Mouse (Mus musculus) heart, adult 11 months (tissue): ENCODE measurements around the gene Gm10840.
A peak's percentile ranks its signal among the peaks of the same experiment; 100 is the strongest.

ENCODE experiments used
- DNase-seq: peaks from one replicate; pipeline ENCODE4 v3.0.0; 2022

Gm10840 gene

DNA sequence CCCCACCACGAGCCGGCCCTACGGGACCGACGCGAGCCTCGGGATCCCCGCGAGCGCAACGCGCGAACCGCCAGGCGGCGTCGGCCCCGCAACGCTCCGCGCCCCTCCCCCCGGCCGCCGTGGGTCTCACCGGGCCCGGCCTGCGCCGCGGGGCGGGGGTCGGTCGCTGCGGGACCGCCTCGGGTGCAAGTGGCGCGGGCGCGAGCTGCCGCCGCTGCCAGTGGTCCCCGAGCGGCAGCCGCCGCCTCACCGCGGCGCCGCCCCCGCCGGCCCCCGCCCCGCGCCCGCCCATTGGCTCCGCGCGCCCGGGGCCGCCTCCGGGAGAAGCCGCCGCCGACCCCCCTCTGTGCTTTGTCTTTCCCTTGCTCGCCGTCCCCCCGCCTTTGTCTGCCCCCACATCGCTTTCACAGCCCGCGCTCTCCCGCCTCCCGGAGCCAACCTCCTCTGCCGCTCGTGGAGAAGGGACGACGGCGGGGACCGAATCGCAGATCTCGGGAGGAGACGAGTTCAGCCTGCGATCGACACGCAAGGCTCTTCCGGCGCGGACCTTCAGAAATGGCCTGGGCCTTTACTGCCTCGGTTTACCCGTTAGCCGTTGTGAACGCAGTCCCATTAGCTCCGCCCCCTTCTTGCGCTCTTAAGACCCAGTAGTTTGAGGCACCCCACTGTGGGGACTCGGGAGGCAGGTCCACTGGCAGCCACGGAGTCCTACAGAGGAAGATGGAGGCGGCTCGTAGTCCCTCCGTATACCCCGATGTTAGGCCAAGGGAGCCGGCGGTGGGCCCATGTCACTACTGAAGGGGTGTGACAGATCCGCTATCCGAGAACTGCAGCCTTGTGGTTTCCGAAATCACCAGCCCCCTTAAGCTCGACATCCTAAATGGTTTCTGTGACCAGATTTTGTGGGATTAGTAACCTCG, 469 bp upstream of the Gm10840 start:
- DNase-seq, result peak; percentile 99

DNA sequence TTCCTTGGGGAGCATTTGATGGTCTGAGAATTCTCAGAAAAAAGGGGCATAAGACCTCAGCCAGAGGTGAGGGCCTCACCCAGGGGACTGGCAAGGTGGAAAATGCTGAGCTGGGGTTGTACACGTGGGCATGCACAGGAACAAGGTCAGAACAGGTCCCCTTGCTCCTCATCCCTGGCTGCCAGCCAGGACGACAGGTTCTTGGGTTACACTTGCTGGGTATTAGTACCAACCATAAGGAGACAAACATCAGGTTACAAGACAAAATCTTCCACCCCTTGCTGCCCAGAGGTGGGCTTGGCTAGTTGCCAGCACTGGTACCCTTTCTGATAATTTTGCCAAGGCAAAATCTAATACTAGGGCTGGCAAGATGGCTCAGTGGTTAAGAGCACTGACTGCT, 1.6 kb downstream of the Gm10840 start:
- peak; percentile 86 for DNase-seq

DNA sequence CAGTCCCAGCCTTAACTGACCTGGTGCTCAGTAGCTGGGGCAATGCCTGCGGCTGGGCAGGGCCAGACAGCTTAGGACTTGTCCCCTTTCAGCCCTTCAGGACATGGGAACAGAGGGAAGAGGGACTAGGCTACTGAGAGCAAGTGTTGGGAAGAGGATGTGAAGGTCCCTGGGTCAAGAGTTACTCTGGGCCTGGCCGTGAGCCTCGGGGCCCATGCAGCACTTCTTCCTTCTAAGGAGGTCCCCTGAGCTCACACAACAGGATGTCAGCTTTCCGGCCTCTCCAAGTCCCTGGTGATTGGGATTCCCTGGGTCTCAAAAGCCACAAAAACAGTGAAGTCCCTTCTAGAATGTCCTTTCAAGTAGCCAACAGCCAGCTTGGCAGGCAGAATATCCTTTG, 2.9 kb downstream of the Gm10840 start:
- peak; percentile 98 for DNase-seq

DNA sequence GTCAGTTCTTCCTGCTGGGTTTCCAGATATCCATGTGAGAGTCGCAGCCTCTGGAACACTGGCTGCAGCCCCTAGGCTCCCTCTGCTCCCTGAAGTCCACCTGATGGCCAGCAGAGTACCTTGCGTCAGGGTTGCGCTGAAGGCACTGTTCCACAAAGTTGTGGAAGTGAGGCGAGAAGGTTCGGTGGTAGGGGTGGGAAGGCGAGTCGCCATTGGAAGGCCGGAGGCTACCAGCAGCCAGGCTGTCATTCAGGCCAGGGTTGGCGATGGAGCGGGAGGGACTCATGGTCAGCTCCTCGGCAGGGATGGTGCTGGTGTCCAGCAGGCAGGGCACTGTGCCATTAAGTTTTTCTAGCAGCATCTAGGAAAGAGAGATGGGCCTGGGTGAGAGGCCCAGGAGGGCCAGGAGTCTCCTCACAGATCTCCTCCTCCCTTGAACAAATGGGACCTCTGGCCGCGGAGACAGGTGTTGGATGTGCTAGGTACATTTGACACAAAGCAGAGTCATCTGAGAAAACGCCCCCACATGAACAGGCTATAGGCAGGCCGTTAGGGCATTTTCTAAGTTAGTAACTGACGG, 4.0 kb downstream of the Gm10840 start:
- DNase-seq, result peak; percentile 90

DNA sequence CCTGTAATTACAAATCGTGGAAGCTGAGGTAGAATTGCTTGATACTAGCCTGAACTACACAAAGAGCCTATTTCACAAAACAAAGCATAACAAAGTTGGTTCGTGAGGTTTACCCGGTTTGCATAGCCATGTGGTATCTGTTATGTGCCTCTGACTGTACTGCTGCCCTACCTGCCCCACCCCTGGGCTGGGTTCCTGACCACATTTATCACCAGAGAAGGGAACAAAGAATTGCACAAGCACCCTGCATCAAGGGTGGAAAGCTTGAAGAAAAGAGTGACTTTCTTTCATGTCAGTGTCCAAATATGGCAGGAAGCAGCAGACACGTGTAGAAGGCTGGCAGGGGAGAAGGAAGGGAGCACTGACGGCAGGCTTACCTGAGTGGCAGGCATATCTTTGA, 6.8 kb downstream of the Gm10840 start:
- DNase-seq, result no peak

DNA sequence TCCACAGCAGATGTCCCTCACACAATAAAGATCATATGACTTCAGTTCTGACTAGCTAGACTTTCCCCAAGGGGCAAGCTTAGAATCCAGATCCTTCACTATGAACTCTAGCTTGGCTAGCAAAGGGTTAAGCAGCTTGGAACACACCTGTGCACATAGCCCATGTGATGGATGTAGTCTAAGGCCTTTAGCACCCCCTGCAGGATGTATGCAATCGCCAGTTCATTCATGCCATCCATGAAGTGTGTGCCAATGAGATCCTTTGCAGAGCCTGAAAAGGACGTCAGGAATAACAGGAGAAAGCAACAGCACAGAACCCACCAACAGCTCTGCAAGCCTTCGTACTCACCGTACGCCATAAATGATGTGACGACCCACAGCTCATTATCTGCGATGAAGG, 10.2 kb downstream of the Gm10840 start:
- DNase-seq, result peak; percentile 87

DNA sequence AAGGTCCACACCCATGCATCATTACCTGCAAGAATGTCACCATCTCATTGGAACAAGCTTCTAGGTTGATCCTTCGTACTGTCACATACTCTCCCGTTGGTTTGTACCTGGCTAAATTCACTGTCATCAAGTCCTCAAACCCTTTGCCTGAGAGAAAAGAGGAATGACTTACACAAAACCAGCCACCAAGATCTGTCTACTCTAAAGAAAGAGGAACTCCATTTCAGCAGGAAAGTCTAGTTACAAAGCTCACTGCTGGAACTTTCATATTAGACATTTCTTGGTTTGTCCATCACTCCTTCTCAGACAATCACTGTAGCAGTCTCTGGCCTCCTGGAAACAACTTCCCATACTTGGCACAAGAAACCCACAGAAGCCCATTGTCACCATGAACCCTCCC, 12.6 kb downstream of the Gm10840 start:
- DNase-seq, result no peak

DNA sequence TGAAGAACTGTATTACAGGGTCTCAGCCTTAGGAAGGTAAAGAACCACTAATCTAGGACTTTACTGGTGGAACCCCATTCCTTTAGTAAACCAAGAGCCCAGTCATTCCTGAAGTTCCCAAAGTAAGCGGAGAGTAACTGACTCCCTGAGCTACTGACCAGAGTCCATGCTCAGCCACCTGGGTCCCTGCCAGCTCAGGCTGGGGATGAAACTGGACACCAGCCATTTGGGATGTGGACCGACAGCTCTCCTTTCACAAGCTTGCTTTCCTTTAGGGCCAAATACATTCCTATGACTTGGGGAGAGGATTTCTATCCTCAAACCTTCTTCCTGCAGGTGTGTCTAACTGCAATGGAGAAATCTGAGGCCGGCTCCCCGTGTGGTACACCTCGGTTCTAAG, 13.7 kb downstream of the Gm10840 start:
- peak; percentile 90 for DNase-seq

DNA sequence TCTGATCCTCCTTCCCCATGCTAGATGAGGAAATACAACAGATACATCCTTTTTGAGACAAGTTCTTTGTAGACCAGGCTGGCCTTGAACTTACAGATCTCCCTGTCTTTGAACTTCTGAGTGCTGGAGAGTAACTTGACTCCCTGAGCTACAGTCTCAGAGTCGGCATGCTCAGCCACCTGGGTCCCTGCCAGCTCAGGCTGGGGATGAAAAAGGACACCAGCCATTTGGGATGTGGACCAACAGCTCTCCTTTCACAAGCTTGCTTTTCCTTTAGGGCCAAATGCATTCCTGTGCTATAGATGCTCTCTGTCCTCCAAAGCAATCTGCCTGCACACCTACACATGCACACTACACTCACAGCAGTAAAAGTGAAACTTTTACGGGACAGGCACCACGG, 14.4 kb downstream of the Gm10840 start:
- DNase-seq, result peak; percentile 87

DNA sequence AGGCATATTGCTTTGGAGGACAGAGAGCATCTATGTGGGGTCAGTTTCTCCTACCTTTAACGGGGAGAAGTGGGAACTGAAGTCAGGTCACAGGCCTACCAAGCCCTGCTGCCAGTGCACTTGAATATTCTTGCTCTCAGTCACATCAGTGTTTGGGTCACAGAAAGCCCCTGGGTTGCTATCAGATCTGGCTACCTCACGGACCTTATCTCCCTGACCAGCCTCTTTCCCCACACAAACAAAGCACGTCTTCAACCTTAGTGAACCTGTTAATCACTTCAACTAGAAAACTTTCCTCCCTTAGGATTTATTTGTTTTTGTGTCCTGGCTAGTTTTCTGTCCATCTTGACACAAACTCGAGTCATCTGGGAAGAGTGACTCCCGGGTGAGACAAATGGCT, 15.7 kb downstream of the Gm10840 start:
- no peak for DNase-seq

DNA sequence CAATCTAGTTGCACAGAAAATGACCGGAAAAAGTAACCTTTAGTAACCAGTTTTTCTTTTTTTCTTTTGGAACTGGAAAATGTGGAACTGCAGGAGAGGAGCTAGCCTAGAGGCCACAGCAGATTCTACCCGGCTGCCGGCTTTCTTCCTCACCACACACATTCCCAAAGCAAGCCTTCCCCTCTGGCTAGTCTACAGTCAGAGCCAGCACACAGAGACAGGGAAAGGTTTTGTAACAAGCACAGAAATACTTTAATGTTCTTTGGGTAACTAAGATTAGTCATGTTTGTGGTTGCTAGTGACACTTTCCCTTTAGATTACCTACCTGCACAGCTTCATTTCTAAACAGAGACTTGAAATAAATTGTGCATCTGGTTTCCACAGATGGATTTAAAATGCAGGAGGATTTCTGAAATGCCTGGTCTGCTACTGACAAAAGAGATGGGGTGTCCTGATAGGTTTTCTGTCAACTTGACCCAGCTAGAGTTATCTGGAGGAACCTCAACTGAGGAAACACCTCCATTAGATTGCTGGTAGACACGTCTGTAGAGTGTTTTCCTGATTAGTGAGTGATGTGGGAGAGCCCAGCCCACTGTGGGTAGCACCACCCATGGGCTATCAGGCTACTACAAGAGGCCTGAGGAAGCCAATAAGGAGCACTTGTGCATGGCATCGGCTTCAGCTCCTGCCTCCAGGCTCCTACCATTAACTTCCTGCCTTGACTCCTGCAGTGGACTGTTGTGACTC, 17.6 kb downstream of the Gm10840 start:
- DNase-seq, result no peak

DNA sequence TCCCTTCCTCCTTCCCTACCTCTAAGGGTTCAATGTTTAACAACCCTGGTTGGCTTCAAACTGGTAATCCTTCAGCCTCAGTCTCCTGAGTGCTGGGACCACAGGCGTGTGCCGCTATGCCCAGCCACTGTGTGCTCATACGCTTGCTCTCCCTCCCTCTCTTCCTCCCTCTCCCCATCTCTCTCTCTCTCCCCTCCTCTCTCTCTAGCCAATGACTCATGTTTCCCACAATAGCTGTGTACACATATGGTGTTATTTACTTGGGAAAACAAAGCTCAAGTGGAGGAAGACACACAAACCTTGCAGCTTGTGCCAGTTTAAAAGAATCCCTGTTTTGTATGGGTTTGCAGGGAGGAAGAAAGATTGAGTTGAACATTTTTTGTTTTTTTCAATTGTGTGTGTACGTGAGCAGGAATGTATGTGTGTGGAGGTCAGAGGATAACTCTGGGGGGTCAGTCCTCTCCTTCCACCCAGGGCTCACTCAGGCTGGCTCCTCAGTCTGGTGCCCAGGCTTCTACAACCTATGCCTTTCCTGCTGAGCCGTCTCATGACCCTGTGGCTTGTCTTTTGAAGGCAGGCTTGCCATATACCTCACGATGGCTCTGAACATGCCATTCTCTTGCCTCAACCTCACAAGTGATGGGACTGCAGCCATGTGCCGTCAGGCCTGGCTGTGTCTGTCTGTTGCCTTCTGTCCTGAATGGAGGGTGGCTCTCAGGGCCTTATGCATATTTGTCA, 19.2 kb downstream of the Gm10840 start:
- no peak for DNase-seq

DNA sequence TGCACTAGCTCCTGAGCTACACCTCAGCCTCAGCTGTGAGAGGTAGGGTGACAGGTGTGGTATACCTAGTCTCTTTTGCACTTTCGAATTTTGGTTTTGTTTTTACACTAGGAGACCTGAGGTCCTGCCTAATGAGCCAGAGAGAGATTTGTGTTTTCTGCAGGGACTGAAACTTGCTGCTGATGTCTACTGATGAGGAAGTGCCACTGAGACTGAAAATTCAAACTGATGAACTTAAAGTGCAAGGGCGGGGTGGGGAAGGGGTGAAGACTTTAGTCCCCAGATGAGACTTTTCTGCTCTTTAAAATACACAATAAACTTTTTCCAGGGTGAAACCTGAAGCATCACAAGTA, 19.8 kb downstream of the Gm10840 start:
- DNase-seq, result no peak

DNA sequence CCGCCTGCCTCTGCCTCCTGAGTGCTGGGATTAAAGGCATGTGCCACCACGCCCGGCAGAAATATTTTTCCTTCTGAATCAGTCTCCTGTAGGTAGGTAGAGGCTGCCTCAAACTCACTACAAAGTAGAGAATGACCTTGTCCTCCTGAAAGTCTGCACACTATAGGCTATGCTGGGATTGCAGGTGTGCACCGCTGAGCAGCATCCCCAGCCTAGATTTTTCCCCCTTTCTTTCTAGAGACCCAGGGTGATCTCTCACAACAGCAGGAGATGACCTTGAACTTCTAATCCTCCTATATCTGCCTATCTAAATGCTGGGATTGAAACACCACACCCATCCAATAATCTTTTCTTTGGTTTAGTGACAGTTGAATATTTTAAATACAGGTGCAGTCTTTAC, 26.7 kb downstream of the Gm10840 start:
- DNase-seq, result no peak

DNA sequence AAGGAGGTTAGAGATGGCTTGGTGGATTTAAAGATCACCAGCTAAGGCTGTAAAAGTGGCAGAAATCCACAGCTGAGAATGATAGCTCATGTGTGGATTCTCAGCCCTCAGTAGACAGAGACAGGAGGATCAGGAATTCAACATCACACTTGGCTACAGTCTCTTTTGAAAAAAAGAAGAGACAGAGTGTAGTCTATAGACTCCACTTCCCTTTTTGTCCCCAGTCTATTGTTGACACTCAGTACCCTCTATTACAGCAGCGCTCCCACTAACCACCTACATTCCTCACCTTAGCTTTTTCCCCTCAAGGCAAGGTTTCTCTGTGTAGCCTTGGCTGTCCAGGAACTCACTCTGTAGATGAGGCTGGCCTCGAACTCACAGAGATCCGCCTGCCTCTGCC, 31.1 kb downstream of the Gm10840 start:
- DNase-seq, result no peak

DNA sequence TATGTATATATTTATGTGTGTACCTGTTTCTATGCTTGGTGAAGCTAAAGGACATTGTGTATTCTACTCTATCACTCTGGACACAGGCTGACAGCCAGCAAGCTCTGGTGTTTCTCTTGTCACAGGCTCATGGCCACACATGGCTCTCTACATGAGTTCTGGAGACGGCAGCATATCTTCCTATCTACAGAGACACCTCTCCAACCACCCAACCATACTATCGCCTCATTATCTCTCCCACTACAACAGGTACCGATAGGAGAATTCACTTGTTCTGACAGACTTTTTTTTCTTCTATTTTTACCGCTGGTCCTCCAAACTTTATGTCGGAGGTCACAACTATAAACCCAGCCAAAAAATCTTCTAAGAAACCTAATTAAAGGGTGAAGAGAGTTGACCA, 31.6 kb downstream of the Gm10840 start:
- no peak for DNase-seq

DNA sequence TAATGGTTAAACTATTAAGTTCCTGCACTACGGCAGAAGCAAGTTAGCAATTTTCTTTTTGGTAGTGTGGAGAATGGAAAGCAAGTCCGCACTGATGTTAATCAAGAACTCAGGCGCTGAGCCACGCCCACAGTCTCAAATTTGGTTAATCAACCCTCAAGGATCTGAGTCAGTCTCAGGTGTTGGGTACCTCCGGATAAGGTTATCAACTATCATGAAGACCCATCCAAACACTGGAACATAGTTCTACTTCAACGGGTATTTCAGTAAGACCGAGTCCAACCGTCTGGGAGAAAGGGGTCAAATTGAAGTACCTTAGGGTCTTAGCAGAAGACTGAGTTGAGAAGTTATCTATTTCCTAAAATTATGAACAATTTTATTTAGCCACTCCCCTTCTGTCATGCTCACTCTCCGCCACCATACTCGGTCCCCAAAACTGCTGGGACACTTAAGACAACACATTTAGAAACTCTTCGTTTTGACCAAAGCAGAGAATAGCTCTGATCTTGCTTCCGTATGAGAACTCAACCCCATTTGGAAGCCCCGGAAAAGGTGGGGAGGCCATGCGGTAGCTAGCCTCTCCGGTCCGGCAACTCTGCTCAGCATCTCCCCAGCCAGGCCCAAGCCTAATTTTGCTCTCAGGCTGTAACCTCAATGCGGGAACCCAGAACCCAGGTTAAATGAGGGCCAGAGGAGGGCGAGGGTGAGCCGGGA, 32.2 kb downstream of the Gm10840 start:
- no peak for DNase-seq

DNA sequence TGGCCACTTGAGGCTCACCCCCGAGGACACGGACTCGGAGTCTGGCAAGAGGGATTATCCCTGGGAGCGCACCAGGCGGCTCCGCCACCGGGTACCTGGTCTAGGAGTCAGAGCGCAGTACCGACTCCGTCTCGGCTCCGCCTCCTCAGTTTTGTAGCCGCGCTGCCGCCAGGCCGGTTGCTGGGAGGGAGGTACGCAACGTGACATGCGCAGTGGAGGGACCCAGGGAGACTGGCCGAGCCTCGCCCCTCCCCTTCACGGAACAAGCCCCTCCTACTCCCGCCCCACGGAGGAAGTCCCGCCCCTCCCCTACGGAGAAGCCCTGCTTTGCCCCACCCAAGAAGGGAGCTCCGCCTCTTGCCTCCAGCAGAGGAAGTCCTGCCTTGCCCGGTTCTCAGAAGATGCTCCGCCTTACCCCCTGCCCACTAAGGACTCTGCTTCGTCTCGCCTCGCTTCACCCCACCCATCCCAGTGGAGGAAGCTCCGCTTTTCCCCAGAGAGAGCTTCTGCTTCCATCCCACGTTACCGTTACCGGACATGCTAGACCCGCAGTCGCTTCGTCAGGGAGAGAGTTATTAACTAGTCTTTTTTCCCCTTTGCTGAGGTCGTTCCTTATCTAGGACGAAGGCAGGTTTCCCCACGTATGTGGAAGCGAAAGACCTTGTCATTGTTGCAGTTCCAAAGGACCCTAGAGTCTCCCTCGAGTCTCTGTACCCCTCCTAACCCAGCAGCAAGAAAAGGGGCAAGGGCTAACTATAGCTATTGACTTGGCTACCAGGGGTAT, 32.9 kb downstream of the Gm10840 start:
- peak; percentile 100 for DNase-seq

DNA sequence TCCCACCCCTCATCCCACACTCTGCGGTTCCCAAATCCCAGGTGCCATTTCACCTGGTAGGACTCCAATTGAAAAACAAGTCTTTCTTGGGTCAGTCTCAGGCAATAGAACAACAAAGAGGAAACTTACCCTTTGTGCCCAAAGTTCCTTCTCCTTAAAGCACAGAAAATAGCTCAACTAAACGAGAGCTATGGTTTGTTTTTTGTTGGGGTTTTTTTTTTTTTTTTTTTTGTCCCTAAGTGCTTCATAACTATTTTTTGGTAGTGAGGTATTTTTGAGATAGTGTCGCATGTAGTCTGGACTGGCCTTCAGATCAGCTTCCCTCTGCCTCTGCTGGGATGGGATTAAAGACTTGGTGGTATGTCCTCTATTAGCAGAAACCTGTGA, 33.5 kb downstream of the Gm10840 start:
- DNase-seq, result no peak

DNA sequence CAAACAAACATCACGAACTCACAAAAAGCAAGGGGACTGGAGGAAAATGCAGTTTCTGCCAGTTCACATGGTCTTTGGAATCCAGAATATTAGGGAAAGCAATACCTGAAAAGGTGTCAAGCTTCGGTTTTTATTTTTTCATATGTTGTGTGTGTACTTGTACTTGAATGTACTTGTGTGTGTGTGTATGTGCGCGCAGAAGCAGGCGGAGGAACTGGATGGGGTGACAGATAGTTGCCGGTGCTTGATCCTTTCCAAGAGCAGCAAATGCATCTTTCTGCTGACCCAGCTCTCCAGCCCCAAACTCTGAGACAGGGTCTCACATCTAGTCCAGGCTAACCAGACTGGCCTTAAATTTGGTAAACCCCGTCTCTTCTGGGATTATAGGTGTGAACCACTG, 34.2 kb downstream of the Gm10840 start:
- no peak for DNase-seq

DNA sequence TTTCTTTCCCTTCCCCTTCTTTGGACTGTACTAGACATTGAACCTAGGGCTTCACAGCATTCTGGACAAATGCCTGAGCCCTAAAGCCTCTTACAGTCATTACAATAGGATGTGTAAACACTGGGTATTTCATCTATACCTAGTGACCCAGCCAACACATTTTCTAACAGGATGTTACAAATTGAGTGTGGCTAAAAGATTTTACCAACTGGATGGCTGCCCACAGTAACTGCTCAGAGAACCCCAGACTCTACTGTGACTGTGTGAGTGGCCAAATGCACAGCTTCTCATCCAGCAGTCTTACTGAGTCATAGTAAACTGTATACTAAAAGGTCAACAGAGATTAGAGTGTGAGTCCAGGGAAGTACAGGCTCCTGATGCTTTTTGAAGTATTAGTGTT, 34.7 kb downstream of the Gm10840 start:
- no peak for DNase-seq

DNA sequence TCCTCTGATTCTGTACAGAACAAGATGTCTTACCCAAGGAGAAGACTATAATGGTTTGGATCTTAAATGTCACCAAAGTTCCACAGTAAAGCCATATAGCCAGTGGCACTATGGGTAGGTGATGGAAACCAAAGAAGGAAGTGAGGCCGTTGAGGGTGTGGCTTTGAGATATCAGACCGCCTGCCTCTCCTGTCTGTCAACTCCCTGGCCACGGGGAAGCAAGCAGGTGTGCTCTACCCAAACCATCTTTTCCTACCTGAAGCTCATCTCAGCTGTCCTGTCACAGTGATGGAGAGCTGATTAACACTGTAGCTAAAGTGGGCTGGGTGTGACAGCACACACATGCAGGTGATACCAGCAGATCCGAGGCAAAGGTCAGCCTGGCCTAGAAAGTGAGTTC, 37.6 kb downstream of the Gm10840 start:
- peak; percentile 76 for DNase-seq
